Mouse (Mus musculus): ENCODE results near the gene Mgea5. TPM values are rescaled to one million over a fixed set of nuclear protein-coding genes. Genes with fewer than 3 reads are reported as not detected.

Gene Mgea5
- total and polyA plus RNA-seq, 3 experiments = 66.4 to 283 (median 192) TPM

- TF ChIP-seq TAL1 (conservative IDR thresholded peaks at IDR 0.05; ENCODE audit: low read depth, low read length) = no peak
- DNase-seq (ENCODE audit: low spot score) (no peak), ATAC-seq (ENCODE audit: extremely low read depth, insufficient number of reproducible peaks, low FRiP score, poor library complexity, severe bottlenecking) (no peak)
- Histone ChIP-seq H3K36me3 (replicated peaks) (peaks cover 58% of the 10 kb centered on the region), H3K4me1 (ENCODE audit: insufficient read depth, low read depth, low read length) (peaks cover 38% of the 10 kb centered on the region), H3K4me3 (ENCODE audit: low read depth, low read length) (peak overlapping the region; percentile 98), H3K9me3 (replicated peaks) (no peaks in the 10 kb centered on the region), H3K27me3 (ENCODE audit: insufficient read depth, low read length) (peaks cover 18% of the 10 kb centered on the region)
Measured at GRCm38 (mm10) chr19:45748206-45748605, 35.4 kb downstream of the Mgea5 start.

- Histone ChIP-seq H3K4me3 (ENCODE audit: low read depth, low read length) (peak overlapping the region; percentile 20; the same call in 1 of the 2 replicates), H3K36me3 (replicated peaks) (peaks cover 50% of the 10 kb centered on the region), H3K9me3 (replicated peaks) (peaks cover 5% of the 10 kb centered on the region), H3K27me3 (ENCODE audit: insufficient read depth, low read length) (peaks cover 25% of the 10 kb centered on the region), H3K4me1 (ENCODE audit: insufficient read depth, low read depth, low read length) (peaks cover 38% of the 10 kb centered on the region)
- DNase-seq (ENCODE audit: low spot score) (peak; percentile 78), ATAC-seq (ENCODE audit: extremely low read depth, insufficient number of reproducible peaks, low FRiP score, poor library complexity, severe bottlenecking) (no peak)
- TF ChIP-seq GATA1 (IDR thresholded peaks at IDR 0.05; ENCODE audit: borderline replicate concordance, low read length) (no peak), TAL1 (conservative IDR thresholded peaks at IDR 0.05; ENCODE audit: low read depth, low read length) (no peak), CTCF (IDR thresholded peaks at IDR 0.05; ENCODE audit: low read depth, low read length) (peak; percentile 70), POLR2AphosphoS5 (IDR thresholded peaks at IDR 0.05; ENCODE audit: insufficient replicate concordance, low read depth, low read length) (no peak), GATA2 (IDR thresholded peaks at IDR 0.05; ENCODE audit: borderline replicate concordance, low read depth, low read length) (no peak)
Measured at GRCm38 (mm10) chr19:45747028-45747867, 36.4 kb downstream of the Mgea5 start.

- ATAC-seq (ENCODE audit: extremely low read depth, insufficient number of reproducible peaks, low FRiP score, poor library complexity, severe bottlenecking) (no peak), DNase-seq (ENCODE audit: low spot score) (peak; percentile 77)
- no peak for TF ChIP-seq GATA2 (IDR thresholded peaks at IDR 0.05; ENCODE audit: borderline replicate concordance, low read depth, low read length)
- TF ChIP-seq GATA1 (IDR thresholded peaks at IDR 0.05; ENCODE audit: borderline replicate concordance, low read length) = no peak
- TF ChIP-seq TAL1 (conservative IDR thresholded peaks at IDR 0.05; ENCODE audit: low read depth, low read length) = no peak
- TF ChIP-seq CTCF (IDR thresholded peaks at IDR 0.05; ENCODE audit: low read depth, low read length) = peak; percentile 80
- Histone ChIP-seq H3K9me3 (replicated peaks) (peaks cover 14% of the 10 kb centered on the region), H3K36me3 (replicated peaks) (peaks cover 43% of the 10 kb centered on the region), H3K27me3 (ENCODE audit: insufficient read depth, low read length) (peaks cover 33% of the 10 kb centered on the region), H3K4me1 (ENCODE audit: insufficient read depth, low read depth, low read length) (peaks cover 33% of the 10 kb centered on the region), H3K4me3 (ENCODE audit: low read depth, low read length) (no peak overlapping the region)
Measured at GRCm38 (mm10) chr19:45746153-45747020, 37.2 kb downstream of the Mgea5 start.

- H3K4me1 ChIP-seq (ENCODE audit: insufficient read depth, low read depth, low read length) = peaks cover 31% of the 10 kb centered on the region
- peaks cover 37% of the 10 kb centered on the region for H3K36me3 ChIP-seq (replicated peaks)
- H3K9me3 ChIP-seq (replicated peaks) = peaks cover 17% of the 10 kb centered on the region
- TF ChIP-seq GATA1 (IDR thresholded peaks at IDR 0.05; ENCODE audit: borderline replicate concordance, low read length) (no peak), TAL1 (conservative IDR thresholded peaks at IDR 0.05; ENCODE audit: low read depth, low read length) (no peak), CTCF (IDR thresholded peaks at IDR 0.05; ENCODE audit: low read depth, low read length) (no peak), GATA2 (IDR thresholded peaks at IDR 0.05; ENCODE audit: borderline replicate concordance, low read depth, low read length) (no peak), POLR2AphosphoS5 (IDR thresholded peaks at IDR 0.05; ENCODE audit: insufficient replicate concordance, low read depth, low read length) (no peak)
- no peak overlapping the region for H3K4me3 ChIP-seq (ENCODE audit: low read depth, low read length)
- H3K27me3 ChIP-seq (ENCODE audit: insufficient read depth, low read length) = peaks cover 41% of the 10 kb centered on the region
- DNase-seq (ENCODE audit: low spot score) (no peak), ATAC-seq (ENCODE audit: extremely low read depth, insufficient number of reproducible peaks, low FRiP score, poor library complexity, severe bottlenecking) (no peak)
Measured at GRCm38 (mm10) chr19:45745344-45746152, 38.1 kb downstream of the Mgea5 start.

GRCm38 (mm10) chr19:45743619-45744018, 40.0 kb downstream of the Mgea5 start:
- Histone ChIP-seq H3K36me3 (replicated peaks) (peaks cover 28% of the 10 kb centered on the region), H3K4me3 (ENCODE audit: low read depth, low read length) (no peak overlapping the region), H3K9me3 (replicated peaks) (peaks cover 17% of the 10 kb centered on the region), H3K4me1 (ENCODE audit: insufficient read depth, low read depth, low read length) (peaks cover 22% of the 10 kb centered on the region), H3K27me3 (ENCODE audit: insufficient read depth, low read length) (peaks cover 59% of the 10 kb centered on the region)
- no peak for ATAC-seq (ENCODE audit: extremely low read depth, insufficient number of reproducible peaks, low FRiP score, poor library complexity, severe bottlenecking)
- DNase-seq (ENCODE audit: low spot score) = no peak
- TF ChIP-seq TAL1 (conservative IDR thresholded peaks at IDR 0.05; ENCODE audit: low read depth, low read length) = no peak
- no peak for TF ChIP-seq GATA2 (IDR thresholded peaks at IDR 0.05; ENCODE audit: borderline replicate concordance, low read depth, low read length)
- no peak for TF ChIP-seq GATA1 (IDR thresholded peaks at IDR 0.05; ENCODE audit: borderline replicate concordance, low read length)
- TF ChIP-seq POLR2AphosphoS5 (IDR thresholded peaks at IDR 0.05; ENCODE audit: insufficient replicate concordance, low read depth, low read length) = no peak
- no peak for TF ChIP-seq CTCF (IDR thresholded peaks at IDR 0.05; ENCODE audit: low read depth, low read length)

All from G1E (cell line).